Mouse (Mus musculus) heart, embryonic 16.5 days (tissue): ENCODE data around the gene Mex3a. TPM values are rescaled to one million over a fixed set of nuclear protein-coding genes. Genes with fewer than 3 reads are reported as not detected.

Experiments
- ATAC-seq: fragments of 200-750 bp; cut with Nextera tagmentation; replicated peaks from 2 replicates; pipeline ENCODE4 v1.8.0; 2017; ENCODE audit warnings: moderate number of reproducible peaks; ENCODE audit not compliant: insufficient read depth, low FRiP score; ENCODE audit errors: extremely low read depth
- H3K27ac ChIP-seq: fragments of 300-500 bp; sonication (generic); 2 replicates; pipeline ENCODE4 v1.5.1; 2014; ENCODE audit warnings: mild to moderate bottlenecking, low read length, control low read depth, moderate library complexity
- H3K27me3 ChIP-seq: fragments of 300-500 bp; sonication (generic); 2 replicates; pipeline ENCODE4 v1.6.1; 2014; ENCODE audit warnings: low read length, mixed read lengths; ENCODE audit not compliant: control insufficient read depth, insufficient read depth
- H3K36me3 ChIP-seq: fragments of 300-500 bp; sonication (generic); 2 replicates; pipeline ENCODE4 v1.6.1; 2014; ENCODE audit not compliant: control insufficient read depth, insufficient read depth
- H3K4me1 ChIP-seq: fragments of 300-500 bp; sonication (generic); 2 replicates; pipeline ENCODE4 v1.6.1; 2014; ENCODE audit warnings: low read length, mixed read lengths; ENCODE audit not compliant: control insufficient read depth, insufficient read depth
- H3K4me2 ChIP-seq: fragments of 300-500 bp; sonication (generic); 2 replicates; pipeline ENCODE4 v1.6.1; 2014; ENCODE audit warnings: low read depth, mild to moderate bottlenecking, control low read depth, low read length
- H3K4me3 ChIP-seq: fragments of 300-500 bp; sonication (generic); 2 replicates; pipeline ENCODE4 v1.5.1; 2014; ENCODE audit warnings: mild to moderate bottlenecking, control low read depth, low read length
- H3K9ac ChIP-seq: fragments of 300-500 bp; sonication (generic); 2 replicates; pipeline ENCODE4 v1.6.1; 2014; ENCODE audit warnings: low read length, control low read depth
- H3K9me3 ChIP-seq: fragments of 300-500 bp; sonication (generic); replicated peaks from 2 replicates; pipeline ENCODE4 v1.6.1; 2016; ENCODE audit warnings: low read length; ENCODE audit not compliant: control insufficient read depth
- WGBS: fragments of 180-500 bp; shearing (Covaris S2); extraction: QIAGEN DNeasy Blood & Tissue Kit; methylation state at CpG from one replicate; pipeline ENCODE4 v1.1.7; 2014; 5-methylcytosine and 5-hydroxymethylcytosine counted together
- polyA plus RNA-seq: library from polyadenylated mRNA; unstranded; fragments of >200 nt; fragmentation: Nextera tagmentation; extraction: Ambion mirVana; gene quantifications from 2 replicates; pipeline ENCODE4 v1.2.1, GENCODE M21; 2015

Gene Mex3a
- polyA plus RNA-seq, 1 experiment from 2014 or later, result 5.3 TPM

DNA sequence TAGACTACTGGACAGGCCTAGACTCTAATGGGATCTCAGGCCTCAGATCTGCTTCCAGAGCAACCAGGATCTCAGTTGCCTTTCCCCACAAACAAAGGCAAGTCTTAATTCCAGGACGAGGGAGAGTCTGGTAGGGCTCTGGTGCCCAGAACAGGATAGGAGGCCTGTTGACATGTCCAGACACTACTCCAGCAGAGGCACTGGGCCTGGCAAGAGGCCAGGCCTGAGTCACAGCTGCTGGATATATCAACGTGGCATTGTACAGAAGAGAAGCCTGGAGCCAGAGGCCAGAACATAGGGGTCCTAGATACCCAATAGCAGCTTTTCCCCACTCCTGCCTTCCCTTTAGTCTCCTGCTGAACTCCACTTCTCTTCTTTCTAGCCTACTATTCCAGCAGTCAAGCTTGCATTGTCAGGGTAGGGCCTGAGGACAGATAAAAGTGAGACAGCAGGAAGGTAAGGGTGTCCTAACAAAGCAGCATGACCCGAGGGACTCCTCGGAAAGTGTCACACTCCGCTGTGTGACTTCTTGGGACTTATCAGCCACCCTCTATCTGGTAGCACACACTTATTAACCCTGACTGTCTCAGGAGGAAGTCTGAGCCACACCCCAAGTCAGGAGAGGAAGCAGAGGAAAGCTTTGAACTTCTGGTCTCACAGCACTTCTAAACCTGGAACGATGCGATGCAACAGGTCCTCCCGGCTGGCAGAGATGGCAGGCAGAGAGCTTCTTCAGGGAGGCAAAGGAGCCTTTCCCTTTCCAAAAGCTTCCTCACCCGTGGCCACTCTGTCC, 37.2 kb upstream of the Mex3a start:
- H3K4me2 ChIP-seq, result peak overlapping the region; percentile 23
- H3K27ac ChIP-seq, result peak overlapping the region; percentile 97
- H3K4me1 ChIP-seq, result peaks cover 63% of the 10 kb centered on the region
- no peak overlapping the region for H3K4me3 ChIP-seq
- H3K36me3 ChIP-seq, result no peaks in the 10 kb centered on the region
- H3K9ac ChIP-seq, result peak overlapping the region; percentile 62
- peak; percentile 41 for ATAC-seq
- WGBS, result 25% methylated on average over 9 of the region's 9 CpGs
- no peaks in the 10 kb centered on the region for H3K27me3 ChIP-seq
- no peaks in the 10 kb centered on the region for H3K9me3 ChIP-seq

DNA sequence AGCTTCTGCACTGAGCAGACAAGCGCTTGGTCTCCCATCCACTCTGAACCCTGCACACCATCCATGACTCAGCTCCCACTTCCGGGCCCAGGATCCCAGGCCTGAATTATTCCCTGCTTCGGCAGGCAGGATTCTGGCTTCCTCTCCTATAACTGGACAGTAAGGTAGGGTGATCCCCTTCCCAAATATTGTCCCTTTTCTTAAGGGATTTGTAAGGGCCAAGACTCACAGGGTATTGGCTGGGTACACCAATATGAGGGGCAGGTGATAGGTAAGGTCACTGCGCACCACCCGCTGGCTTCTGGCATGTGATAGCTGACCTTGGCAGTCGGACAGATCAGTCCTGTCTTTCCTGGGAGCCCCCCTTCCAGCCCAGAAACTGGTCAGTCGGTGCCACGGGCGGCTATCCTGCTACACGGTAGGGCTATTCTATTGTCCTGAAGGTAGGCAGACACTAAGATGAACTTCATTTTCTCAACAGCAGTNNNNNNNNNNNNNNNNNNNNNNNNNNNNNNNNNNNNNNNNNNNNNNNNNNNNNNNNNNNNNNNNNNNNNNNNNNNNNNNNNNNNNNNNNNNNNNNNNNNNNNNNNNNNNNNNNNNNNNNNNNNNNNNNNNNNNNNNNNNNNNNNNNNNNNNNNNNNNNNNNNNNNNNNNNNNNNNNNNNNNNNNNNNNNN, 36.3 kb upstream of the Mex3a start:
- ATAC-seq, result no peak
- 65% methylated on average over 10 of the region's 10 CpGs for WGBS
- Histone ChIP-seq H3K4me3 (no peak overlapping the region), H3K36me3 (no peaks in the 10 kb centered on the region), H3K4me1 (peaks cover 60% of the 10 kb centered on the region), H3K9ac (peak overlapping the region; percentile 62; the same call in 1 of the 2 replicates), H3K9me3 (no peaks in the 10 kb centered on the region), H3K27ac (peak overlapping the region; percentile 97), H3K27me3 (no peaks in the 10 kb centered on the region), H3K4me2 (no peak overlapping the region)

DNA sequence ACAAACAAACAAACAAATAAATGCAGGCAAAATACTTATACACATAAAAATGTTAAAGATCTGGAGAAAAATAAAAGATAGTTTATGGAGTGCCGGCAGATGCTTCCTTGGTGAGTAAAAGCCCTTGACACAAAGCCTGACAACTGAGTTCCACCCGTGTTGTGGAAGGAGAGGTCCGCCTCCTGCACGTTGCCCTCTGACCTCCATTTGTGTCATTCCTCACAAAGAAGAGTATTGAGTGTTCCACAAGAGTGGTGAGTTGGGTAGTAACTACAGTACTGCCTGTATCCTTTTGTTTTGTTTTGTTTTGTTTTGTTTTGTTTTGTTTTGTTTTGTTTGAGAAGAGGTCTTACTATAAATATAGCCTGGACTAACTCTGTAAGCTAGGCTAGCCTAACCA, 32.6 kb upstream of the Mex3a start:
- Histone ChIP-seq H3K27ac (no peak overlapping the region), H3K27me3 (no peaks in the 10 kb centered on the region), H3K36me3 (no peaks in the 10 kb centered on the region), H3K4me3 (no peak overlapping the region), H3K9ac (no peak overlapping the region), H3K4me2 (no peak overlapping the region), H3K4me1 (peaks cover 53% of the 10 kb centered on the region), H3K9me3 (no peaks in the 10 kb centered on the region)
- ATAC-seq, result no peak
- 84% methylated on average over 4 of the region's 4 CpGs for WGBS

DNA sequence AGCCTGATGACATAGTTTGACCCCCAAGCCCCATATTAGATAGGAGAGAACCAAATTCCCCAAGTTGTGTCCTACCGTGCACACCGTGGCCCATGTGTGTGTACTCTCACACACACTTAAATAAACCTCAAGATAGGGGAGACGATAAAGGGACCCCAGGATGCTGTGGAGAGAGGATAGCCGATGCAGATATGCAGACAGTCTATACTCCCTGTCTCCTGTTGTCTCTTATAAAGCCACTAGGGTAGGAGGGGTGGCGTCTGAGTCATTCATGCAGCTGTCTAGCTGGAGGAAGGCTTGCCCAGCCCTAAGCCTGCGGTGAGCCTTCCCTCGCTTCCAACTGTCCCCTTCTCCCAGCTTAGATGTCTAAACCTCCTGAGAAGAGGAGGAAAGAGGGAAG, 32.1 kb upstream of the Mex3a start:
- Histone ChIP-seq H3K27me3 (no peaks in the 10 kb centered on the region), H3K4me3 (no peak overlapping the region), H3K9ac (no peak overlapping the region), H3K4me1 (peaks cover 48% of the 10 kb centered on the region), H3K36me3 (no peaks in the 10 kb centered on the region), H3K9me3 (no peaks in the 10 kb centered on the region), H3K27ac (no peak overlapping the region), H3K4me2 (no peak overlapping the region)
- ATAC-seq, result no peak
- WGBS, result 84% methylated on average over 7 of the region's 7 CpGs

DNA sequence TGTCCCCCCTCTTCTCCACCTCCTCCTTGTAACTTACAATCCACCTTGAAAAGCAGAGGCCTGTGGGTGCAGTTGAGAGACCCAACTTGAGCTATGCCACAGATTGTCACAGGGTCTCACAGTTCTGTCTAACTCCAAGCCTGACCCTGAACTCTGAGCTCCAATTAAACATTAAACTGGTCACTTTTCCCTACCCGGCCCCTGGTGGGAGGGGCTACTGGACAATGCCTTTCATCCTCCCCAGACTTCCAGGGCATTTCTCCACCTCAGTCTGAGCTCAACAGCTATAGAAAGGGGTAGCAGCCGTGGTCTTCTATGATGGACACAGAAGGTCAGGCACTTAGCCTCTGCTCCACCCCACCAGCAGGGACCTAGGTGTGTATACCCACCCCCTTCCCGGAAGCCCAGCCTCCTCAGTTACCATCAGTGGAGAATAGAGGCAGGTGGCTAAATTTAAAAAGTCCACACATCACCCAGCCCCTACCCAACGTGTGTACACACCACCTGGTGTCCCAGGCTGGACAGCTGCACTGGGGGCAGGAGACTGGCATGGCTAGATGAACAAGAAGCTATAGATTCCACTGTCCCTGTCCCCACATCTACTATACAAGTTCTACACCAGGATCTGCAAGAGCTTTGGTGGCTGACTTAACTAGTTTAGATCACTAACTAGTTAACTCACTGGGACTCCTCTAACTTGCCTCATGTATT, 31.4 kb upstream of the Mex3a start:
- H3K36me3 ChIP-seq, result no peaks in the 10 kb centered on the region
- no peak overlapping the region for H3K27ac ChIP-seq
- no peaks in the 10 kb centered on the region for H3K27me3 ChIP-seq
- 49% methylated on average over 4 of the region's 4 CpGs for WGBS
- H3K4me1 ChIP-seq, result peaks cover 41% of the 10 kb centered on the region
- H3K4me3 ChIP-seq, result peak overlapping the region; percentile 71
- no peak for ATAC-seq
- H3K9ac ChIP-seq, result peak overlapping the region; percentile 91
- H3K9me3 ChIP-seq, result no peaks in the 10 kb centered on the region
- H3K4me2 ChIP-seq, result peak overlapping the region; percentile 94

DNA sequence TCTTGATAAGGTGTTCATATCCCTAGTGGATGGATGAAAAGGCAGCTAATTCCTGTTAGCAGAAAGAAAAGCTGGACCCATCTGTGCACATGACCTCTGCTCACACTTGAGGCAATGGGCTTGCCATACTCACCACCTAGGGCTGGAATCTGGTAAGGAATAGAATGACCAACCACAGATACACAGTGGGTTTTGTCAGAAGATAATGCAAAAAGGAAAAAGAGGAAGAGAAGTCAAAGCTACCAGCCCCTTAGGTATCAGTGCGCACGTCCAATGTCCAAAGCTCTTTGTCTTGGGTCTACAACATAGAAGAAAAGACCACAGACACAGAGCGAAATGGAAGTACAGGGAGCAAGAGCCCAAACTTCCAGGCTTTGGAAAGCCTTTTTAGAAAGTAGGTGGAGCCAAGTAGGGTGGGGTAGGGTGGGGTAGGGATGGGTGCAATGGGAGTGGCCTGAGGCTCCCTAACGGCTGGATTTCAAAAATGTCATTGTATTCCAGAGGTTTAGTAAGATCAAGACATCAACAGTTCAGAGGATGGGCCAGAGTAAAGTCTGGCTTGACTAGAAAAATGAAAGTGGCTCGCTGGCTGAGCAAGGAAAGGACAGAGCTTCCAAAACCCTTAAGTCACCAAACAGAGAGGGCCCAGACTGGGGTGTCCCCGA, 30.7 kb upstream of the Mex3a start:
- Histone ChIP-seq H3K4me2 (peak overlapping the region; percentile 94), H3K9ac (peak overlapping the region; percentile 91), H3K9me3 (no peaks in the 10 kb centered on the region), H3K36me3 (no peaks in the 10 kb centered on the region), H3K4me3 (peak overlapping the region; percentile 71), H3K27ac (peak overlapping the region; percentile 90), H3K27me3 (no peaks in the 10 kb centered on the region), H3K4me1 (peaks cover 34% of the 10 kb centered on the region)
- 51% methylated on average over 6 of the region's 6 CpGs for WGBS
- no peak for ATAC-seq

DNA sequence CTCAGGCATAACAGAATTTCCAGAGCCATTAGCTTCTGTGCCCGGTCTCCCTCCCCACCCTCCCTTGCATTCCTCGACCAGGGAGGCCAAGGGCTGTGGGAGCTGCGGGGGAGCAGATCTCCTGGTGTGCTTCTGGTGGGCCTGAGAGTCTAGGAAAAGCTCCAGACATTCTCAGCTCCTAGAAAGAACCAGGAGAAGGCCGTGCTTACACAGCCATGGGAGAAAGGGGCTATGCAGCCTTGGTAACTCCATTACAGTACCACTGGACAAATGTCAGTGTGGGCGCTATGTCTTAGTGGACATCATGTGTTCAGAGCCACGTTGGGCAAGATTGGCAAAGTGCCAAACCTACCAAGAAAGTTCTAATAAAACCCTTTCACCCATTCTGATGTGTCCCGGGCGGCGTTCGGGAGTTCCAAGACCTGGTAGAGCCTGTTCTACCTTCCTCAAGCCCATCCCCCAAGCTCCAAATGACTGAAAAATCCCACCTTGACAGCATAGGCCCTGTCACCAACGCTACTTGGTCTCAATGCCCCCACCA, 30.1 kb upstream of the Mex3a start:
- 18% methylated on average over 11 of the region's 11 CpGs for WGBS

DNA sequence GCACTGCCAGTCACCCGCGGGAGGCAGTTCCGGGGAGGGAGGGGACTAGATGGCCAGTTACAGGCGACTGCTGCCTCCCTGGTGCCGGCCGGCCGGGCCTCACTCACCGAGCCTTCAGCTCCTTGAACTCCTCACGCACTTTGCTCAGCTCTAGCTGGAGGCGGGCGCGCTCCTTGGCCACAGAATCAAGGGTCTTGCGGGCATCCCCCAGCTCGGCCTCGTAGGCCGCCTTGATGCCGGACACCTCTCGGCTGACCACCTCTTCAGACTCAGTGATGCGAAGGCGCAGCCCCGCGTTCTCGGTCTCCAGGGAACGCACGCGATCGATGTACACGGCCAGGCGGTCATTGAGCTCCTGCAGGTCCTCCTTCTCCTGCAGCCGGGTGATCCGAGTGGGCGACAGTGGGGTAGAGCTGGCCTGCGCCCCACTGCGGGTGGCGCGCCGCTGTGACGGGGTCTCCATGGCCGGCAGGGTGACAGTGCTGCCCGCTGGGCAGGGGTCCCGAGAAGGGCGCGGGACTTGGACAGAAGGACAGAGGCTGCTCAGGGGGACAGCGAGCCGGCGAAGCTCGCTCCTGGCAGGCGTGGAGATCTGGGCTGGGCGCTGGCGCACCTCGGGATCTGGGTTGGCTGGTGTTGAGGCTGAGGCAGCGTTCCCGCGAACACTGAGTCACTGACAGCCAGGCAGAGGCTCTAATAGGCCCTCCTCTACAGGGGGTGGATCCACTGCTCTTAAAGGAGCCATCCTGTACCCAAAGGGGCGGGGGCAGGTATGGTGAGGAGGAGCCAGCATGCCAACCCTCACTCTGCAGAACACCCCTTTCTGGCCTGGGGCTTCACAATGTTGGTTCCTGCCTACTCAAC, 29.3 kb upstream of the Mex3a start:
- H3K4me3 ChIP-seq, result peak overlapping the region; percentile 71
- peak; percentile 90 for ATAC-seq

More for the DNA sequence above, 30.1 kb upstream of the Mex3a start:
- 0 out of 2 replicates have a peak, but pooled peaks have one; percentile 1 for ATAC-seq
- no peaks in the 10 kb centered on the region for H3K36me3 ChIP-seq
- no peaks in the 10 kb centered on the region for H3K27me3 ChIP-seq
- peak overlapping the region; percentile 71 for H3K4me3 ChIP-seq
- peak overlapping the region; percentile 94 for H3K4me2 ChIP-seq
- peak overlapping the region; percentile 90 for H3K27ac ChIP-seq
- H3K4me1 ChIP-seq, result peaks cover 30% of the 10 kb centered on the region
- peak overlapping the region; percentile 91 for H3K9ac ChIP-seq
- no peaks in the 10 kb centered on the region for H3K9me3 ChIP-seq

More for the DNA sequence above, 29.3 kb upstream of the Mex3a start:
- Histone ChIP-seq H3K4me2 (peak overlapping the region; percentile 94), H3K9me3 (no peaks in the 10 kb centered on the region), H3K36me3 (no peaks in the 10 kb centered on the region), H3K9ac (peak overlapping the region; percentile 91), H3K4me1 (peaks cover 25% of the 10 kb centered on the region), H3K27me3 (no peaks in the 10 kb centered on the region), H3K27ac (peak overlapping the region; percentile 90)
- WGBS, result under 1% methylated on average over 55 of the region's 55 CpGs
